Mouse (Mus musculus): ENCODE measurements at regions not wholly inside any gene's neighbourhood (a gene's known extent, or its start where the extent isn't known, plus 50 kb on each side); places are given as distances from the start of the nearest gene placed in this dataset.

- DNase-seq (ENCODE audit: low spot score), result no peak
These were observed 50.6 kb upstream of the Grik3 start for GRCm38 (mm10) chr4:125439856-125440255.

- no peak for DNase-seq (ENCODE audit: low spot score)
These were observed 53.2 kb upstream of the Grik3 start for GRCm38 (mm10) chr4:125437161-125437822.

GRCm38 (mm10) chr4:125433511-125433910 lies 57.0 kb upstream of the Grik3 start:
- no peak for DNase-seq (ENCODE audit: low spot score)

GRCm38 (mm10) chr4:125431648-125432047 lies 58.9 kb upstream of the Grik3 start:
- DNase-seq (ENCODE audit: low spot score), result no peak

- no peak for DNase-seq (ENCODE audit: low spot score)
These were observed 59.7 kb upstream of the Grik3 start for GRCm38 (mm10) chr4:125430845-125431244.

GRCm38 (mm10) chr4:125428736-125429135 lies 61.8 kb upstream of the Grik3 start:
- no peak for DNase-seq (ENCODE audit: low spot score)

GRCm38 (mm10) chr4:125420561-125421241 lies 69.8 kb upstream of the Grik3 start:
- DNase-seq (ENCODE audit: low spot score), result no peak

- no peak for DNase-seq (ENCODE audit: low spot score)
These were observed 70.8 kb upstream of the Grik3 start for GRCm38 (mm10) chr4:125419491-125420255.

- DNase-seq (ENCODE audit: low spot score), result no peak
These were observed 75.2 kb upstream of the Grik3 start for GRCm38 (mm10) chr4:125415308-125415707.

GRCm38 (mm10) chr4:125413833-125414719 lies 76.4 kb upstream of the Grik3 start:
- no peak for DNase-seq (ENCODE audit: low spot score)

GRCm38 (mm10) chr4:125410736-125411441 lies 79.6 kb upstream of the Grik3 start:
- DNase-seq (ENCODE audit: low spot score), result no peak

GRCm38 (mm10) chr4:125399376-125400112 lies 91.0 kb upstream of the Grik3 start:
- DNase-seq (ENCODE audit: low spot score), result no peak

- DNase-seq (ENCODE audit: low spot score), result no peak
These were observed 93.5 kb upstream of the Grik3 start for GRCm38 (mm10) chr4:125397007-125397461.

GRCm38 (mm10) chr4:125391269-125391668 lies 99.2 kb upstream of the Grik3 start:
- DNase-seq (ENCODE audit: low spot score), result no peak

GRCm38 (mm10) chr4:125385811-125386210 lies 104.7 kb upstream of the Grik3 start:
- DNase-seq (ENCODE audit: low spot score), result no peak

GRCm38 (mm10) chr4:125364011-125364410 lies 126.5 kb upstream of the Grik3 start:
- DNase-seq (ENCODE audit: low spot score), result no peak

GRCm38 (mm10) chr4:125361611-125362520 lies 128.6 kb upstream of the Grik3 start:
- DNase-seq (ENCODE audit: low spot score), result no peak

GRCm38 (mm10) chr4:125358356-125358755 lies 132.1 kb upstream of the Grik3 start:
- no peak for DNase-seq (ENCODE audit: low spot score)

- DNase-seq (ENCODE audit: low spot score), result no peak
These were observed 134.1 kb upstream of the Grik3 start for GRCm38 (mm10) chr4:125356441-125356840.

Data from ovary, postnatal 10 days (tissue).